In genomic region chr2:165818985-165819948, GRCm38 (mm10) we compare ENCODE assay signal across 8 mouse cellular contexts.
DNase-seq lines count a peak whose midpoint lies in the region; ATAC-seq and TF ChIP-seq lines count a peak whose summit lies in the region.

No protein-coding gene starts in this region.

- H3K27ac ChIP-seq in intestine, postnatal 0 days (ENCODE audit: low read depth, low read length): no peak overlapping the region
- H3K27ac ChIP-seq in midbrain, embryonic 11.5 days (ENCODE audit: low read depth, low read length): no peak overlapping the region

- WGBS in intestine, postnatal 0 days: 83% methylated on average over 10 of the region's 10 CpGs
- 79% methylated on average over 10 of the region's 10 CpGs for WGBS in midbrain, embryonic 11.5 days

- H3K27me3 ChIP-seq in intestine, postnatal 0 days (replicated peaks; ENCODE audit: control insufficient read depth, insufficient read depth, low read length): no peaks in the 10 kb centered on the region
- H3K27me3 ChIP-seq in midbrain, embryonic 11.5 days (ENCODE audit: control insufficient read depth, insufficient read depth, low read length): no peaks in the 10 kb centered on the region

- intact Hi-C loops in gastrocnemius, postnatal 36 days (cut with DNase I): loop anchor here (1.0 kb wide), 1 partner anchor 95 kb away; no protein-coding TSS in a partner anchor
- intact Hi-C loops in left cerebral cortex, postnatal 4 days (cut with DNase I): loop anchor here (10.0 kb wide), 1 partner anchor 226 kb away; no protein-coding TSS in a partner anchor

- H3K4me1 ChIP-seq in intestine, postnatal 0 days (replicated peaks; ENCODE audit: control insufficient read depth, insufficient read depth, low read length): no peaks in the 10 kb centered on the region
- H3K4me1 ChIP-seq in midbrain, embryonic 11.5 days (ENCODE audit: control insufficient read depth, insufficient read depth, low read length): no peaks in the 10 kb centered on the region

- peak; percentile 91 for TF ChIP-seq CTCF in intestine, postnatal 0 days (IDR thresholded peaks at IDR 0.05; ENCODE audit: low read depth)

- H3K9ac ChIP-seq in intestine, postnatal 0 days (ENCODE audit: low read depth, low read length): no peak overlapping the region
- H3K9ac ChIP-seq in midbrain, embryonic 11.5 days (ENCODE audit: low read length): no peak overlapping the region

- H3K4me2 ChIP-seq in intestine, postnatal 0 days (replicated peaks; ENCODE audit: low read depth): no peak overlapping the region
- no peak overlapping the region for H3K4me2 ChIP-seq in midbrain, embryonic 11.5 days

- peaks cover 95% of the 10 kb centered on the region for H3K36me3 ChIP-seq in intestine, postnatal 0 days (ENCODE audit: control insufficient read depth, insufficient read depth)
- peaks cover 14% of the 10 kb centered on the region for H3K36me3 ChIP-seq in midbrain, embryonic 11.5 days (ENCODE audit: control insufficient read depth, insufficient read depth, low read length)

- H3K4me3 ChIP-seq in intestine, postnatal 0 days (ENCODE audit: low read depth, low read length): no peak overlapping the region
- no peak overlapping the region for H3K4me3 ChIP-seq in midbrain, embryonic 11.5 days (ENCODE audit: low read depth, low read length)

- peak; percentile 40 for ATAC-seq in intestine, postnatal 0 days
- peak; percentile 68 for ATAC-seq in midbrain, embryonic 11.5 days (ENCODE audit: low FRiP score)

- no peaks in the 10 kb centered on the region for H3K9me3 ChIP-seq in intestine, postnatal 0 days (ENCODE audit: control insufficient read depth)
- H3K9me3 ChIP-seq in midbrain, embryonic 11.5 days (ENCODE audit: control insufficient read depth, low read length): no peaks in the 10 kb centered on the region

- DNase-seq in 3T3-L1 (ENCODE audit: low read depth, low spot score): peak; percentile 88
- DNase-seq in adrenal gland, adult 18-20 months (ENCODE audit: low spot score in 2 of 2): peak; percentile 43 to 51
- peak; percentile 75 for DNase-seq in embryo, embryonic 11 days
- peak; percentile 55 to 57 for DNase-seq in gastrocnemius, postnatal 36 days
- peak; percentile 54 for DNase-seq in left cerebral cortex, postnatal 4 days
- peak; percentile 92 for DNase-seq in midbrain, embryonic 11.5 days (ENCODE audit: low spot score, missing footprints)
- DNase-seq in spleen, postnatal 10 days (ENCODE audit: low spot score in 2 of 2): peak; percentile 50 to 65
